Mouse (Mus musculus): ENCODE data around the gene Art5.

DNA sequence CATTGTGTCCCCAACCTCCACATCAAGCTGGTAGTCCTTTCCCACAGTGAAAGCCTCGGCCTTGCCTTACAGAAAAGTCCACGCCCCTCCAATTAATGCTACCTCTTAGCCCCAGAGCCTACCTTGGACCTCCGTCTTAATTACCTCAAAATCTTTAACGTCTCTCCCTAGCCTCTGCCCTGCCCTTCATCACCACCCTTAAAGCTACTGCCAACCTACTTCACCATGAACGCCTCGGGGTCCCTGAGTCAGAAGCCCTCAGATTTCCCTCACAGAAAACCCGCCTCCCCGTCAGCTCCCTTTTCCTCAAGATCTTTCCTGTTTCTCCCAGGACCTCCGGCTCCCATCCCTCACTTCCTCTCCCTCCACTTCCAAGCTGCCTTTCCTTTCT lies 44.6 kb downstream of the Art5 start:
- no peak for TF ChIP-seq CTCF (IDR thresholded peaks at IDR 0.05; ENCODE audit: borderline replicate concordance, control insufficient read depth, extremely low read depth, insufficient read depth, low read length, poor library complexity)
- no peak for TF ChIP-seq POLR2A (IDR thresholded peaks at IDR 0.05; ENCODE audit: control insufficient read depth, extremely low read depth, insufficient read depth, low read length, poor library complexity)

Data from thymus, adult 2 months (tissue).